In genomic region chr5:115516908-115517307, GRCm38 (mm10) we compare ENCODE assay signal across 13 mouse cellular contexts. TPM values are rescaled to one million over a fixed set of nuclear protein-coding genes. Genes with fewer than 3 reads are reported as not detected.
DNase-seq lines count a peak whose midpoint lies in the region; ATAC-seq and TF ChIP-seq lines count a peak whose summit lies in the region.
"Had no signal": no experiment of that assay in that cellular context is flagged by ENCODE, and none has a peak within 500 bp of the region (broad histone marks: within the 10 kb centered on the region; RNA-seq: fewer than 3 reads in every experiment).

No protein-coding gene starts in this region.

- 79% methylated on average over 7 of the region's 7 CpGs for WGBS in heart, embryonic 15.5 days
- 94% methylated on average over 7 of the region's 7 CpGs for WGBS in midbrain, embryonic 11.5 days
- 86% methylated on average over 7 of the region's 7 CpGs for WGBS in midbrain, postnatal 0 days
- WGBS in intestine, embryonic 14.5 days = 83% methylated on average over 7 of the region's 7 CpGs
- WGBS in stomach, embryonic 16.5 days = 80% methylated on average over 7 of the region's 7 CpGs

- no peaks in the 10 kb centered on the region for H3K27me3 ChIP-seq in heart, embryonic 15.5 days
- H3K27me3 ChIP-seq in midbrain, embryonic 11.5 days (ENCODE audit: control insufficient read depth, insufficient read depth, low read length) = no peaks in the 10 kb centered on the region
- no peaks in the 10 kb centered on the region for H3K27me3 ChIP-seq in midbrain, postnatal 0 days (ENCODE audit: insufficient read depth, low read length)
- no peaks in the 10 kb centered on the region for H3K27me3 ChIP-seq in intestine, embryonic 14.5 days (replicated peaks; ENCODE audit: control insufficient read depth, insufficient read depth, low read length)
- no peaks in the 10 kb centered on the region for H3K27me3 ChIP-seq in stomach, embryonic 16.5 days (ENCODE audit: control insufficient read depth, insufficient read depth, low read length)

- H3K4me3 ChIP-seq in heart, embryonic 15.5 days = no peak overlapping the region
- no peak overlapping the region for H3K4me3 ChIP-seq in midbrain, embryonic 11.5 days (ENCODE audit: low read depth, low read length)
- no peak overlapping the region for H3K4me3 ChIP-seq in midbrain, postnatal 0 days (ENCODE audit: low read depth, low read length)
- no peak overlapping the region for H3K4me3 ChIP-seq in intestine, embryonic 14.5 days (ENCODE audit: low read depth, low read length)
- H3K4me3 ChIP-seq in stomach, embryonic 16.5 days (replicated peaks; ENCODE audit: low read length) = no peak overlapping the region

- no peak overlapping the region for H3K4me2 ChIP-seq in heart, embryonic 15.5 days
- no peak overlapping the region for H3K4me2 ChIP-seq in midbrain, embryonic 11.5 days
- H3K4me2 ChIP-seq in midbrain, postnatal 0 days (ENCODE audit: low read depth, low read length, poor library complexity, severe bottlenecking) = no peak overlapping the region
- no peak overlapping the region for H3K4me2 ChIP-seq in intestine, embryonic 14.5 days (ENCODE audit: low read length)
- H3K4me2 ChIP-seq in stomach, embryonic 16.5 days (ENCODE audit: low read depth, low read length) = no peak overlapping the region

- no peak for DNase-seq in heart, adult 9 months (ENCODE audit: low spot score in 2 of 2)
- DNase-seq in midbrain, embryonic 11.5 days (ENCODE audit: low spot score, missing footprints) = peak; percentile 76
- no peak for DNase-seq in midbrain, postnatal 0 days (ENCODE audit: low spot score)
- DNase-seq in intestine, embryonic 14.5 days (ENCODE audit: low spot score) = no peak
- DNase-seq in natural killer cell, adult 2 months (ENCODE audit: low spot score in 2 of 2) = no peak
- DNase-seq in gastrocnemius, postnatal 4 days (ENCODE audit: low spot score in 2 of 2) = no peak
- DNase-seq: cerebellum, adult 2 months; kidney, adult 18-20 months; midbrain, embryonic 14.5 days had no signal

- peak overlapping the region; percentile 93 for H3K27ac ChIP-seq in heart, embryonic 15.5 days
- H3K27ac ChIP-seq in midbrain, embryonic 11.5 days (ENCODE audit: low read depth, low read length) = no peak overlapping the region
- H3K27ac ChIP-seq in midbrain, postnatal 0 days (ENCODE audit: low read depth, low read length) = no peak overlapping the region
- H3K27ac ChIP-seq in intestine, embryonic 14.5 days (ENCODE audit: low read depth) = peak overlapping the region; percentile 54
- H3K27ac ChIP-seq in stomach, embryonic 16.5 days (ENCODE audit: low read length) = 0 out of 2 replicates have a peak overlapping the region, but pooled peaks have one; percentile 1

- no peak for TF ChIP-seq CTCF in midbrain, postnatal 0 days (IDR thresholded peaks at IDR 0.05)

- no peak for ATAC-seq in heart, embryonic 15.5 days (replicated peaks; ENCODE audit: insufficient number of reproducible peaks, insufficient read depth, low FRiP score, low read depth)
- no peak for ATAC-seq in midbrain, embryonic 11.5 days (ENCODE audit: low FRiP score)
- no peak for ATAC-seq in midbrain, postnatal 0 days (ENCODE audit: low FRiP score)
- no peak for ATAC-seq in intestine, embryonic 14.5 days (replicated peaks; ENCODE audit: low FRiP score, low TSS enrichment, low read depth)
- ATAC-seq in stomach, embryonic 16.5 days (ENCODE audit: insufficient read depth, low FRiP score) = no peak

- peaks cover 63% of the 10 kb centered on the region for H3K4me1 ChIP-seq in heart, embryonic 15.5 days (replicated peaks)
- 0 out of 2 replicates have a peak, but pooled peaks cover 2% of the 10 kb centered on the region for H3K4me1 ChIP-seq in midbrain, embryonic 11.5 days (ENCODE audit: control insufficient read depth, insufficient read depth, low read length)
- H3K4me1 ChIP-seq in midbrain, postnatal 0 days (ENCODE audit: insufficient read depth, low read length) = 0 out of 2 replicates have a peak, but pooled peaks cover 2% of the 10 kb centered on the region
- H3K4me1 ChIP-seq in intestine, embryonic 14.5 days (replicated peaks; ENCODE audit: control insufficient read depth, insufficient read depth, low read length) = peaks cover 35% of the 10 kb centered on the region
- H3K4me1 ChIP-seq in stomach, embryonic 16.5 days (ENCODE audit: control insufficient read depth, insufficient read depth, low read length) = peaks cover 39% of the 10 kb centered on the region

- no peak overlapping the region for H3K9ac ChIP-seq in heart, embryonic 15.5 days
- no peak overlapping the region for H3K9ac ChIP-seq in midbrain, embryonic 11.5 days (ENCODE audit: low read length)
- no peak overlapping the region for H3K9ac ChIP-seq in midbrain, postnatal 0 days (replicated peaks; ENCODE audit: low read length, poor library complexity, severe bottlenecking)
- H3K9ac ChIP-seq in intestine, embryonic 14.5 days (ENCODE audit: low read length) = no peak overlapping the region
- H3K9ac ChIP-seq in stomach, embryonic 16.5 days (ENCODE audit: low read length) = no peak overlapping the region

- H3K9me3 ChIP-seq in heart, embryonic 15.5 days (replicated peaks) = no peaks in the 10 kb centered on the region
- no peaks in the 10 kb centered on the region for H3K9me3 ChIP-seq in midbrain, embryonic 11.5 days (ENCODE audit: control insufficient read depth, low read length)
- no peaks in the 10 kb centered on the region for H3K9me3 ChIP-seq in midbrain, postnatal 0 days (ENCODE audit: low read length)
- no peaks in the 10 kb centered on the region for H3K9me3 ChIP-seq in intestine, embryonic 14.5 days (ENCODE audit: control insufficient read depth, low read length)
- no peaks in the 10 kb centered on the region for H3K9me3 ChIP-seq in stomach, embryonic 16.5 days (replicated peaks; ENCODE audit: control insufficient read depth, low read length)

- no peaks in the 10 kb centered on the region; the same call in 1 of the 2 replicates for H3K36me3 ChIP-seq in heart, embryonic 15.5 days
- H3K36me3 ChIP-seq in midbrain, embryonic 11.5 days (ENCODE audit: control insufficient read depth, insufficient read depth, low read length) = no peaks in the 10 kb centered on the region
- no peaks in the 10 kb centered on the region for H3K36me3 ChIP-seq in midbrain, postnatal 0 days (ENCODE audit: insufficient read depth, low read length)
- no peaks in the 10 kb centered on the region for H3K36me3 ChIP-seq in intestine, embryonic 14.5 days (ENCODE audit: control insufficient read depth, insufficient read depth, low read length)
- no peaks in the 10 kb centered on the region for H3K36me3 ChIP-seq in stomach, embryonic 16.5 days (ENCODE audit: control insufficient read depth, insufficient read depth, low read length)

RNA-seq across cellular contexts. Expression of gene Pxn, which starts 10.4 kb away (rescaled TPM):
- polyA plus RNA-seq in heart, embryonic 15.5 days (2015; fragmentation: Nextera tagmentation; extraction: Ambion mirVana) = 33.5 and 46.2 TPM in 2 replicates
- polyA plus RNA-seq in midbrain, embryonic 11.5 days (2014; fragmentation: Nextera tagmentation; extraction: Ambion mirVana) = 7.3 and 7.7 TPM in 2 replicates
- 34.6 and 39.4 TPM in 2 replicates for total RNA-seq in midbrain, postnatal 0 days (2014; rRNA removed)
- 15.3 and 15.9 TPM in 2 replicates for polyA plus RNA-seq in midbrain, postnatal 0 days (2015; fragmentation: Nextera tagmentation; extraction: Ambion mirVana)
- polyA plus RNA-seq in intestine, embryonic 14.5 days (2014; fragmentation: Nextera tagmentation; extraction: Ambion mirVana) = 16.8 and 19.3 TPM in 2 replicates
- polyA plus RNA-seq in stomach, embryonic 16.5 days (2015; fragmentation: Nextera tagmentation; extraction: Ambion mirVana) = 41.9 and 44.5 TPM in 2 replicates
- total RNA-seq in gastrocnemius, postnatal 4 days (2021) = 100 to 1,000 TPM; 170 to 175 TPM

RNA-seq across cellular contexts. Expression of gene Sirt4, which starts 32.4 kb away (rescaled TPM):
- 20.9 TPM in 2 replicates for polyA plus RNA-seq in heart, embryonic 15.5 days (2015; fragmentation: Nextera tagmentation; extraction: Ambion mirVana)
- 16.2 and 18.9 TPM in 2 replicates for polyA plus RNA-seq in midbrain, embryonic 11.5 days (2014; fragmentation: Nextera tagmentation; extraction: Ambion mirVana)
- total RNA-seq in midbrain, postnatal 0 days (2014; rRNA removed) = 19.5 and 25.6 TPM in 2 replicates
- 22.4 and 27.0 TPM in 2 replicates for polyA plus RNA-seq in midbrain, postnatal 0 days (2015; fragmentation: Nextera tagmentation; extraction: Ambion mirVana)
- 15.2 and 21.5 TPM in 2 replicates for polyA plus RNA-seq in intestine, embryonic 14.5 days (2014; fragmentation: Nextera tagmentation; extraction: Ambion mirVana)
- polyA plus RNA-seq in stomach, embryonic 16.5 days (2015; fragmentation: Nextera tagmentation; extraction: Ambion mirVana) = 24.4 and 28.0 TPM in 2 replicates
- 10 to 100 TPM; 13.4 to 16.8 TPM for total RNA-seq in gastrocnemius, postnatal 4 days (2021)

RNA-seq across cellular contexts. Expression of gene Rplp0, which starts 42.4 kb away (rescaled TPM):
- polyA plus RNA-seq in heart, embryonic 15.5 days (2015; fragmentation: Nextera tagmentation; extraction: Ambion mirVana) = 925 and 1,001 TPM in 2 replicates
- polyA plus RNA-seq in midbrain, embryonic 11.5 days (2014; fragmentation: Nextera tagmentation; extraction: Ambion mirVana) = 1,161 and 1,182 TPM in 2 replicates
- 1,612 and 1,828 TPM in 2 replicates for total RNA-seq in midbrain, postnatal 0 days (2014; rRNA removed)
- polyA plus RNA-seq in midbrain, postnatal 0 days (2015; fragmentation: Nextera tagmentation; extraction: Ambion mirVana) = 779 and 814 TPM in 2 replicates
- 2,116 and 2,150 TPM in 2 replicates for polyA plus RNA-seq in intestine, embryonic 14.5 days (2014; fragmentation: Nextera tagmentation; extraction: Ambion mirVana)
- 1,450 and 1,538 TPM in 2 replicates for polyA plus RNA-seq in stomach, embryonic 16.5 days (2015; fragmentation: Nextera tagmentation; extraction: Ambion mirVana)
- total RNA-seq in gastrocnemius, postnatal 4 days (2021) = 1,000 to 10,000 TPM; 1,089 to 1,227 TPM

RNA-seq across cellular contexts. Expression of gene Gcn1l1, which starts 48.1 kb away (rescaled TPM):
- 20.9 and 28.8 TPM in 2 replicates for polyA plus RNA-seq in heart, embryonic 15.5 days (2015; fragmentation: Nextera tagmentation; extraction: Ambion mirVana)
- 27.6 and 32.2 TPM in 2 replicates for polyA plus RNA-seq in midbrain, embryonic 11.5 days (2014; fragmentation: Nextera tagmentation; extraction: Ambion mirVana)
- total RNA-seq in midbrain, postnatal 0 days (2014; rRNA removed) = 72.9 and 75.1 TPM in 2 replicates
- polyA plus RNA-seq in midbrain, postnatal 0 days (2015; fragmentation: Nextera tagmentation; extraction: Ambion mirVana) = 24.7 and 26.6 TPM in 2 replicates
- 43.6 and 44.8 TPM in 2 replicates for polyA plus RNA-seq in intestine, embryonic 14.5 days (2014; fragmentation: Nextera tagmentation; extraction: Ambion mirVana)
- 33.6 and 35.1 TPM in 2 replicates for polyA plus RNA-seq in stomach, embryonic 16.5 days (2015; fragmentation: Nextera tagmentation; extraction: Ambion mirVana)
- total RNA-seq in gastrocnemius, postnatal 4 days (2021) = 10 to 100 TPM; 48.8 to 50.7 TPM

RNA-seq across cellular contexts. Expression of gene Pla2g1b, which starts 50.8 kb away (rescaled TPM):
- polyA plus RNA-seq in heart, embryonic 15.5 days (2015; fragmentation: Nextera tagmentation; extraction: Ambion mirVana) = 0.32 and 0.52 TPM in 2 replicates
- polyA plus RNA-seq in midbrain, embryonic 11.5 days (2014; fragmentation: Nextera tagmentation; extraction: Ambion mirVana) = not detected in 2 replicates
- not detected in 2 replicates for total RNA-seq in midbrain, postnatal 0 days (2014; rRNA removed)
- polyA plus RNA-seq in midbrain, postnatal 0 days (2015; fragmentation: Nextera tagmentation; extraction: Ambion mirVana) = not detected in 2 replicates
- polyA plus RNA-seq in intestine, embryonic 14.5 days (2014; fragmentation: Nextera tagmentation; extraction: Ambion mirVana) = 5.0 and 6.3 TPM in 2 replicates
- polyA plus RNA-seq in stomach, embryonic 16.5 days (2015; fragmentation: Nextera tagmentation; extraction: Ambion mirVana) = 16.6 and 20.5 TPM in 2 replicates
- not detected for total RNA-seq in gastrocnemius, postnatal 4 days (2021)
- total RNA-seq: adrenal gland, adult 18-20 months; left cerebral cortex, postnatal 25 days had no signal
- polyA plus RNA-seq: cerebellum, adult 2 months; midbrain, embryonic 14.5 days had no signal

Comparison
In these comparisons a context has a peak if more than half of its experiments do, and no peak if none do; other contexts are left out.
1. H3K27ac ChIP-seq: peak in heart, embryonic 15.5 days (single experiment), intestine, embryonic 14.5 days (single experiment) and stomach, embryonic 16.5 days (single experiment); none in midbrain, embryonic 11.5 days (single experiment) and midbrain, postnatal 0 days (single experiment).